Mouse (Mus musculus): ENCODE measurements around the gene Cd3eap. TPM values are rescaled to one million over a fixed set of nuclear protein-coding genes. Genes with fewer than 3 reads are reported as not detected.

The Cd3eap gene
- 5.3 TPM in 2 replicates for total RNA-seq (2023)

DNA sequence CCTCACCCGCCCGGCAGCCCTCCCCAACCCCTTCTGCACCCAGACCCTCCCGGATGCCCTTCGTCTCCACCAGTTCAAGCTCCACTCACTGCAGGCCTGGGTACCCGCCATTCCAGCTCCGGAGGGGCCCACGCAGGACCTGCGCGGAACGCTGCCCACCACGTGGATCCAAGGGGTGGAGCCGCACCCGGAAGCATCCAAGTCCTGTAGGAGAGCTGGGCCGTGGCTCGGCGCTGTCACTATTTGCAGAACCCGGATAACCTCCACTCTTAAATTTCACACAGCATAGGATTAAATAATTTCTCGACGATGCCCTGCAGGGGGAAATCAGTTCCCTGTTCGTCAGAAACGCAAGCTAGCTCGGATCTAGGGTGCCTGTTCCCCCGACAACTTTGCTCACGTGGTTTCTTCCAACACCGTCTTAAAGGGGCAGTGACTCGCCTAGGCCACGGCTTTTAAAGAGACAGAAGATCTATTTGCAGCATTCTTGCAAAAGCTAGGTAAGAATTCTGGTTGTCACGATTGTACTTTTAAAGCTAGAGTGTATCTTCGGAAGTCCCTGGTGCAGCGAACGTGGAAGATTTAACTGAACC is at the start of gene Cd3eap, which contains the start of gene Ppp1r13l:
TSS of gene Cd3eap (minus strand) at position 185 of the 593 bp plus-strand sequence.
TSS of gene Ppp1r13l (plus strand) at position 451 of the 593 bp plus-strand sequence.

GRCm38 (mm10) chr7:19404476-19404875 is 45.2 kb upstream of the Cd3eap start, which contains the start of gene Ckm:
Ckm (plus strand) TSS chr7:19404776.

GRCm38 (mm10) chr7:19403731-19404296 is 44.5 kb upstream of the Cd3eap start, which contains the start of gene Klc3:
Klc3 (minus strand) TSS chr7:19404104.

GRCm38 (mm10) chr7:19381377-19382165 is 22.3 kb upstream of the Cd3eap start, which contains the start of gene Ercc2:
Ercc2 (plus strand) TSS chr7:19382010.

DNA sequence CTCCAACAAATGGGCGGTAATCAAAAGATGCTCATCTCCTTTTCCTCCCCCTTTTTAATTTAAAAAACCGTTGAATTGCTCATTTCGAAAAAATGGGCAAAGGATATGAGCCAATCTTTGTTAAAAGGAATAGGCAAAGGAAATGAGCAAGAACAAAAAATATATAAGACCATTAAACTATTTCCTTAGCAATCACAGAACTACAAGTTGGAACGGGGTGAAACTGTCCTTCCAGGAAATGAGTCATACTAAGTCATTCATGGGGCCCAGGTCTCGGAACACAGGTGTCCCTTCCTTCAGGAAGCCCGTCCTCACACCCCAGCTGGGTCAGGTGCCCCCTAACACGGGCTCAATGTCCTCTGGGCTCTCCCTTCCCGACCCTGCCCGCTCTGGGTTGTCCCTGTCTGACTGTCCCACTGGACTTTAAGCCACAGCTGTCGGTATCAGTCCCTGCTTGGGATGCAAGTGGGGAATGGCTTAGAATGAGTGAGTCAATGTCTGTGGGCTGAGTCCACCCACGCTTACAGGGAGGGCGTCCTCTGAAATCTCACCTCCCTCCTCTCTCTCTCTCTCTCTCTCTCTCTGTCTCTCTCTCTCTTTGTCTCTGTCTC is 14.9 kb downstream of the Cd3eap start, which contains the start of gene Ercc1:
TSS of gene Ercc1 (plus strand) at position 542 of the 611 bp plus-strand sequence.

DNA sequence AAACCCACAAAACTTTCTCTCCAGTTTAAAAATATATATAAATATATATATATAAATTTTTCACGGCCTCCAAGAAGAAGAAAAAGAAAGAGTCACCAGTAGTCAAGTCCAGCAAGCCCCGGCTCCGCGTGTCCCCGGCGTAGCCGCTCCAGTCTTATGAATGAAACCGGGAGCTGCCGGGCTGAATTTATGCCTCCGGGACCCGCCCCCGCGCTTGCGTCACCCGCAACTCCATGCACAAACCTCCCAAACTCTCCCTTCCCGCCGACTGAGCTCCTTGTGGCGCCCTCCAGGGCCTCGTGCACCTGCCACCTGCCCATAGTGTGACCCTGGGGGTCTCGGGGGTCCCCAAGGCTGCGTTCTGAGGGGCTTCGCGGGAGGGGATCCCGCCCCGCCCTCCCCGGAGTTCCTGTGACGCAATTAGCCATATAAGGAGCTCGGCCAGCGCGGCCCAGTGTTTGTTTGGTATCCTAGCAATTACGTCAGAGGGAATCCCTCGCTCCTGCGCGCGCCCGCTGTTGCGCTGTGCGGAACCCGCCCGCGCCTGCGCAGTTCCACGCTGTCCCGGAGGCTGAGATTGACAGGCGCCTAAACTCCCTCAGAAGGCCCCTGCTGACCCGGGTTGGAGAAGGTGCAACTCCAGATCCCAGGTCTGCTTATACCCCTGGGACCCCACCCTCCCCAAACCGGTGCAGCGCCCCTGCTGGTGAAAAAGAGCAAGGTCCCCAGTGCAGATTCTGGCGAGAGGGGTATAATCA is 49.2 kb downstream of the Cd3eap start, which contains the start of gene Fosb:
TSS of gene Fosb (minus strand) at position 168 of the 758 bp plus-strand sequence.

Other genes with a start within 250 kb of the Cd3eap start
- not detected in 2 replicates for gene Gm4969, start 241.1 kb downstream of the Cd3eap start, total RNA-seq (2023)
- 10.8 and 13.2 TPM in 2 replicates for gene Fbxo46, start 239.6 kb downstream of the Cd3eap start, total RNA-seq (2023)
- gene Qpctl, start 210.2 kb downstream of the Cd3eap start, total RNA-seq (2023), result 9.2 and 15.5 TPM in 2 replicates
- 23.1 and 30.1 TPM in 2 replicates for gene Snrpd2, start 209.8 kb downstream of the Cd3eap start, total RNA-seq (2023)
- gene Gipr, start 193.4 kb downstream of the Cd3eap start, total RNA-seq (2023), result not detected in 2 replicates
- gene Eml2, start 183.1 kb downstream of the Cd3eap start, total RNA-seq (2023), result 66.7 and 67.7 TPM in 2 replicates
- gene Gpr4, start 146.9 kb downstream of the Cd3eap start, total RNA-seq (2023), result 0.14 and 0.25 TPM in 2 replicates
- gene Opa3, start 131.1 kb downstream of the Cd3eap start, total RNA-seq (2023), result 23.2 and 33.0 TPM in 2 replicates
- 743 and 770 TPM in 2 replicates for gene Vasp, start 87.7 kb downstream of the Cd3eap start, total RNA-seq (2023)
- 1.2 TPM in 2 replicates for gene Ppm1n, start 79.4 kb downstream of the Cd3eap start, total RNA-seq (2023)
- not detected in 2 replicates for gene Rtn2, start 76.9 kb downstream of the Cd3eap start, total RNA-seq (2023)
- 1,152 and 1,682 TPM in 2 replicates for gene Fosb, start 49.4 kb downstream of the Cd3eap start, total RNA-seq (2023)
- 17.8 and 28.2 TPM in 2 replicates for gene Ercc1, start 14.7 kb downstream of the Cd3eap start, total RNA-seq (2023)
- 3.0 and 3.8 TPM in 2 replicates for gene Ppp1r13l, start 266 bp upstream of the Cd3eap start, total RNA-seq (2023)
- 15.4 and 19.1 TPM in 2 replicates for gene Ercc2, start 22.5 kb upstream of the Cd3eap start, total RNA-seq (2023)
- gene Klc3, start 44.6 kb upstream of the Cd3eap start, total RNA-seq (2023), result 0.27 TPM in 1 of 2 replicates, not detected in the other
- gene Ckm, start 45.3 kb upstream of the Cd3eap start, total RNA-seq (2023), result 0.86 and 2.3 TPM in 2 replicates
- gene Mark4, start 99.3 kb upstream of the Cd3eap start, total RNA-seq (2023), result 29.7 and 32.2 TPM in 2 replicates
- gene Exoc3l2, start 103.8 kb upstream of the Cd3eap start, total RNA-seq (2023), result 0.59 and 0.60 TPM in 2 replicates
- 9.0 and 9.5 TPM in 2 replicates for gene Bloc1s3, start 148.9 kb upstream of the Cd3eap start, total RNA-seq (2023)
- gene Trappc6a, start 148.9 kb upstream of the Cd3eap start, total RNA-seq (2023), result 16.0 and 21.7 TPM in 2 replicates
- not detected in 2 replicates for gene Nkpd1, start 158.4 kb upstream of the Cd3eap start, total RNA-seq (2023)
- 36.2 and 46.8 TPM in 2 replicates for gene Ppp1r37, start 203.6 kb upstream of the Cd3eap start, total RNA-seq (2023)
- 2.4 and 2.6 TPM in 2 replicates for gene Zfp296, start 217.8 kb upstream of the Cd3eap start, total RNA-seq (2023)
- gene Gemin7, start 218.1 kb upstream of the Cd3eap start, total RNA-seq (2023), result 43.7 and 47.4 TPM in 2 replicates
- gene Clasrp, start 245.0 kb upstream of the Cd3eap start, total RNA-seq (2023), result 42.9 and 53.0 TPM in 2 replicates